Mouse (Mus musculus) embryonic facial prominence, embryonic 14.5 days (tissue): ENCODE measurements around the gene Med13l. TPM values are rescaled to one million over a fixed set of nuclear protein-coding genes. Genes with fewer than 3 reads are reported as not detected.
A peak's percentile ranks its signal among the peaks of the same experiment; 100 is the strongest.

Source experiments
- ATAC-seq: fragments of 200-750 bp; cut with Nextera tagmentation; 2 replicates; pipeline ENCODE4 v1.8.0; 2017; ENCODE audit warnings: low read depth, moderate number of reproducible peaks, moderate TSS enrichment
- DNase-seq: peaks from one replicate; pipeline ENCODE4 v3.0.0-alpha.2; 2015; ENCODE audit warnings: low spot score
- H3K27ac ChIP-seq: fragments of 300-500 bp; sonication (generic); replicated peaks from 2 replicates; pipeline ENCODE4 v1.5.1; 2014; ENCODE audit warnings: low read depth, mild to moderate bottlenecking, low read length, moderate library complexity
- H3K27me3 ChIP-seq: fragments of 300-500 bp; sonication (generic); replicated peaks from 2 replicates; pipeline ENCODE4 v1.6.1; 2014; ENCODE audit warnings: low read length; ENCODE audit not compliant: control insufficient read depth, insufficient read depth
- H3K36me3 ChIP-seq: fragments of 300-500 bp; sonication (generic); 2 replicates; pipeline ENCODE4 v1.6.1; 2014; ENCODE audit warnings: low read length, mixed read lengths; ENCODE audit not compliant: control insufficient read depth, insufficient read depth
- H3K4me1 ChIP-seq: fragments of 300-500 bp; sonication (generic); 2 replicates; pipeline ENCODE4 v1.6.1; 2014; ENCODE audit warnings: antibody characterized with exemption, low read length; ENCODE audit not compliant: control insufficient read depth, insufficient read depth
- H3K4me2 ChIP-seq: fragments of 300-500 bp; sonication (generic); 2 replicates; pipeline ENCODE4 v1.6.1; 2014; ENCODE audit warnings: low read depth, mild to moderate bottlenecking, low read length, moderate library complexity, mixed read lengths
- H3K4me3 ChIP-seq: fragments of 300-500 bp; sonication (generic); 2 replicates; pipeline ENCODE4 v1.5.1; 2014; ENCODE audit warnings: low read depth, mild to moderate bottlenecking, low read length
- H3K9ac ChIP-seq: fragments of 300-500 bp; sonication (generic); 2 replicates; pipeline ENCODE4 v1.6.1; 2014; ENCODE audit warnings: low read depth, mild to moderate bottlenecking, low read length, moderate library complexity, mixed read lengths
- H3K9me3 ChIP-seq: fragments of 300-500 bp; sonication (generic); 2 replicates; pipeline ENCODE4 v1.6.1; 2016; ENCODE audit warnings: low read length; ENCODE audit not compliant: control insufficient read depth
- WGBS: fragments of 180-500 bp; shearing (Covaris S2); extraction: QIAGEN DNeasy Blood & Tissue Kit; methylation state at CpG from one replicate; pipeline ENCODE4 v1.1.7; 2014; 5-methylcytosine and 5-hydroxymethylcytosine counted together
- polyA plus RNA-seq: library from polyadenylated mRNA; unstranded; fragments of >200 nt; fragmentation: Nextera tagmentation; extraction: Ambion mirVana; gene quantifications from 2 replicates; pipeline ENCODE4 v1.2.1, GENCODE M21; 2014

Gene Med13l
- polyA plus RNA-seq, 1 experiment from 2014 or later = 16.5 TPM

DNA sequence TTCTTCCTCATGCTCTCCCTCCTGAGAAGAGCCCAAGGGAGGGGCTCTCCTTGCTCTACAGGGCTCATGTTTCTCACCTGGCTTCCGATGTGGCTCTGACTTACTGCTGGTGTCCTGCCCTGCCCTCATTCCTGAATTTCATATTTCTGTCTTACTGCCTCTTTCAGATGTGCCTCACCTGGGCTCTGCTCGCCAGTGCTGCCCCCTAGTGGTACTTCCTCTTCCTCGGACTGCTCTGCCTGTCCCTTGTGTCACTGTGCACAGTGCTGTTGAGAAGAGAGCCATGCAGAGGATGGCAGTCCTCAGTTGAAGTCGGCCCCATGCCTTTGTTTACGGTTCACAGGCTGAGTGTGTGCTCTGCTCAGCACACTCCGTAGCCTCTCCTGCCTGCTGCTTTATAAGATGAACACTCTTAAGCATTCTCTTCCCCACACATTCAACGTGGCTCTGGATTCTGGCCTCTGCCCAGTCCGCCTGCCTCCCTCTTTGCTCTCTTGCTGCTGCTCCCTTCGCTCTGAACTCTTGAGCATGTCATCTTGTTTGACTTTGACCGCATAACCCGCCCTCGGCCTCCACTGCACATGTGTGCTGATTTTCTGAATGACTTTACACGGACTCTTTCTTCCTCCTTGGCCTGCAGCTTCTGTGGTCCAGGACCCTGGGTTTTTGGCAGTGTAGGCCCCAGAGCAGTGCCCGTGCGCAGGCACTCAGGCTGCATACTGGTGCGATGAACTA, 147.9 kb downstream of the Med13l start:
- no peak overlapping the region for H3K27ac ChIP-seq
- H3K36me3 ChIP-seq = no peaks in the 10 kb centered on the region
- no peaks in the 10 kb centered on the region for H3K9me3 ChIP-seq
- ATAC-seq (0 out of 2 replicates have a peak, but pooled peaks have one; percentile 34), DNase-seq (peak; percentile 61)
- H3K27me3 ChIP-seq = no peaks in the 10 kb centered on the region
- H3K4me3 ChIP-seq = no peak overlapping the region
- WGBS = 62% methylated on average over 16 of the region's 16 CpGs
- H3K9ac ChIP-seq = no peak overlapping the region
- no peak overlapping the region for H3K4me2 ChIP-seq
- H3K4me1 ChIP-seq = peaks cover 39% of the 10 kb centered on the region

DNA sequence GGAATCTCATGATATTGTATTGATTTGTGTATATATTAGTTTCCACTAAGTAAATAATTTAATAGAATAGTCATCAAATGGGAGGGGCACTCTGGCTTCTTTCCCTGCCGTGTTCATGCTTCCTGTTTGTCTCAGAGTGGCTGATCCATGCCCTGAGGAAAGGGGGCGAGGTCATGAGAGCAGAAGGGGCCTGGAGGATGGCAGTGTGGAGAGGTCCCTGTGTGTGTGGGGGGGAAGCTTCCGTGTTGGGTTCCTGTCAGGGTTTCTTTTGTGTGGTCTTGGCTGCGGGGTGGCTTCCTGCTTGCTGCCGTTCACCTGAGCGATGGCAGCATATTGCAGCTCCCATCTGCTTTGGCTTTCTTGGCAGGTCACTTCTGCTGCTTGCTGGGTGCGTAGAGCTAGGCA, 149.4 kb downstream of the Med13l start:
- H3K9ac ChIP-seq = no peak overlapping the region
- no peak overlapping the region for H3K27ac ChIP-seq
- no peaks in the 10 kb centered on the region for H3K27me3 ChIP-seq
- 35% methylated on average over 7 of the region's 7 CpGs for WGBS
- H3K9me3 ChIP-seq = no peaks in the 10 kb centered on the region
- no peak overlapping the region for H3K4me2 ChIP-seq
- ATAC-seq (no peak), DNase-seq (no peak)
- H3K36me3 ChIP-seq = no peaks in the 10 kb centered on the region
- H3K4me3 ChIP-seq = no peak overlapping the region
- H3K4me1 ChIP-seq = peaks cover 36% of the 10 kb centered on the region

DNA sequence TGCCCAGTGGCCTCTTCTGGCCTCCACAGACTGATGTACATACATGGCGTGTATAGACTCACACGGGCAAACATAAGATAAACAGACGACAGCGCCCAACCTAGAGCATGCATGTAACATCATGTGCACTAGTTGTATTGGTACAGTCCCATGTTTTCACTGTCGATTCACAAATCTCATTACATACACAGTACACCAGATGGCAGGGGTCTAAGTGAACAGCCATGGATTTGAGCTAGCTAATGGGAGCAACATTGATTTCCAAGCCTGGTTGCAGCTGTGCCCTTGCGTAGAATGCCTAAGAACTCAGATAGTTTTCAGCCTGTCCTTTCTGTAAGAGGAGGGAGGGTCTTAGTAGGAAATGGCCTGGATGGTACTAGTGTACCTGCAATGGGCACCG, 155.0 kb downstream of the Med13l start:
- Histone ChIP-seq H3K4me1 (peaks cover 11% of the 10 kb centered on the region), H3K36me3 (no peaks in the 10 kb centered on the region), H3K27ac (no peak overlapping the region), H3K4me3 (no peak overlapping the region), H3K4me2 (no peak overlapping the region), H3K9me3 (no peaks in the 10 kb centered on the region), H3K9ac (no peak overlapping the region), H3K27me3 (no peaks in the 10 kb centered on the region)
- ATAC-seq (peak; percentile 31; the same call in 1 of the 2 replicates), DNase-seq (no peak)
- WGBS = 90% methylated on average over 7 of the region's 7 CpGs

DNA sequence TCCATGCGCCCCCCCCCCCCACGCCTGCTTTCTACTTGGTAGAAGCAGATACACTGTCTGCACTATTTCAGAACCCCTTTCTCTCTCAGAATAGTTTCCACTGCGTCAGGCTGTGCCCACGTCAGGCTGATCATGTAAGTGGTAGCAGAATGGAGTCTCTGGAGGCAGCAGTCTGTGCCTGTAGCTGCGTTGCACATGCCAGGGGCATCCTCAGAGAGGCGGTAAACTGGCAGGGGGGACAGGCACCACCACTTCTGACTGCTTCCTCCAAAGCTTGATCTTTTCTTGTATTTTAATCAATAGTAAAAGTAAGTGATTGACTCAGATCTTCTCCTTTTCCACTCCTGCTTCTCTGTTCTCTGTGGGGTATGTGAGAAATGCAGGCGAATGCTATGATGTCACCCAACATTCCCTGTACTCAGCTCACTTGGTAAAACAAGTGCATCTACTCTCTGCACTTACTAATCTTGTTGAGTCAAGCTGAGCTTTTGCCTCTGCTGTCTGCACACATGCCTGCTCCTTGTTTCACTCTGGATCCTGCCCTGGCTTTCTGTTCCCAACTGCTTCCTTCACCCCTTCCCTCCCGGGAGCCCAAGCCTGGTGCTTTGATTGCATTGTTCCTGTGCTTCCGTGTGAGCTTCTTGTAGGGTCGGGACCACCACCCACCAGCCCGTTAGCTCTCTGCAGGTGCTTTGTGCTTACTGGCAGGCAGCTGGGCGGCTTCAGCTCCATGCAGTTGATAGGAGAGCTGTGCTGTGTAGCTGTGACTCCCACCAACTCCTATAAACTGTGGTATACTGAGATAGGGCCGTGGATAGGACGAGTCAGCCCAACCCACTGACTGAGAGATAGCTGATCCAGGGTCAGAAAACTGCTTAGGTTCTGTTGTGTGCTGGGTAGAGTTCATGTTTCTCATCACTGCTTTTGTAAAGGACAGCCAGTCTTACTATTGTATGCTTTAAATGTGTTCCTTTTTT, 156.1 kb downstream of the Med13l start:
- Histone ChIP-seq H3K27ac (no peak overlapping the region), H3K4me1 (peaks cover 11% of the 10 kb centered on the region), H3K27me3 (no peaks in the 10 kb centered on the region), H3K4me2 (no peak overlapping the region), H3K9me3 (no peaks in the 10 kb centered on the region), H3K36me3 (peaks cover under 1% of the 10 kb centered on the region), H3K4me3 (no peak overlapping the region), H3K9ac (0 out of 2 replicates have a peak overlapping the region, but pooled peaks have one; percentile 21)
- WGBS = 59% methylated on average over 14 of the region's 14 CpGs
- DNase-seq = no peak
- peak; percentile 22; the same call in 1 of the 2 replicates for ATAC-seq

DNA sequence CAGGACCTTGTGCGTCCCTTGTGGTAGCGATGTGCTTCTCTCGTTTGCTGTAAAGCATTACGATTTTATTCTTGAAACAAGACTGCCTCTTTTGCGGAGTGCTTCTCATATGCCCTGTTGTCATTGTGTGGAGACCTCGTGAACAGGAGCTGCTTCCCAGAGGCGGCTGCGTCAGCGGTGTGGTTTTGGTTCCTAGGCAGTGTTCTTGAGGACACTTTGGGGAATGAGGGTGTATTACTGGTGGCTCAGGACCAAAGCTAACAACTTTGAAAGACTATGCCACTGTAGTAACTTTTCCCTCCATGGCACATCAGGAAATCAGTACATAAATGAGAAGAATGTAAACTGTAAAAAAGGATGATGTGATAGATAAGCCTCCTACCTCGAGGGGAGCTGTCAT, 157.0 kb downstream of the Med13l start:
- no peak overlapping the region for H3K9ac ChIP-seq
- no peaks in the 10 kb centered on the region for H3K9me3 ChIP-seq
- ATAC-seq = no peak
- no peaks in the 10 kb centered on the region for H3K27me3 ChIP-seq
- no peak overlapping the region for H3K27ac ChIP-seq
- H3K4me2 ChIP-seq = no peak overlapping the region
- H3K4me3 ChIP-seq = no peak overlapping the region
- H3K4me1 ChIP-seq = peaks cover 8% of the 10 kb centered on the region
- peaks cover 9% of the 10 kb centered on the region for H3K36me3 ChIP-seq
- no peak for DNase-seq
- 70% methylated on average over 10 of the region's 10 CpGs for WGBS

DNA sequence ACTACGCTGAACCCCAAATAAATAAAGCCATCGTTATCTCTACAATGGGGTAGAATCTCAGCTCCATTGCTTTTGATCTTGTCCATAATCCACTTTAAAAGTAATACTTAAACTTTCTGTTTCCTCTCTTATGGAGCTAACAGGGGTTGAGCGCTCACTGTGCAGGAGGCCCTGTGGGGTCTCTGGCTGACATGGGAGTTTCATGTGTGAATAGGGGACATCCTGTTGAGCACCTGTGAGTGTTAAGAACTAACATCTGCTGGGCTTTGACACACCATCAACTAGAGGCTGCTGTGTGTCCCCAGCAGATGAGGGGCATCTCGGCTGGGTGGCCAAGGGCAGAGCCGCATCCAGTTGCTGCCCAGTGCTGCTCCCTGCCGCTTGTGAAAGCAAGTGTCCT, 157.6 kb downstream of the Med13l start:
- WGBS = 85% methylated on average over 6 of the region's 6 CpGs
- H3K27me3 ChIP-seq = no peaks in the 10 kb centered on the region
- no peak overlapping the region for H3K4me2 ChIP-seq
- no peak overlapping the region for H3K27ac ChIP-seq
- DNase-seq = no peak
- peaks cover 8% of the 10 kb centered on the region for H3K4me1 ChIP-seq
- ATAC-seq = no peak
- H3K36me3 ChIP-seq = peaks cover 11% of the 10 kb centered on the region
- no peak overlapping the region for H3K4me3 ChIP-seq
- H3K9ac ChIP-seq = no peak overlapping the region
- H3K9me3 ChIP-seq = no peaks in the 10 kb centered on the region

DNA sequence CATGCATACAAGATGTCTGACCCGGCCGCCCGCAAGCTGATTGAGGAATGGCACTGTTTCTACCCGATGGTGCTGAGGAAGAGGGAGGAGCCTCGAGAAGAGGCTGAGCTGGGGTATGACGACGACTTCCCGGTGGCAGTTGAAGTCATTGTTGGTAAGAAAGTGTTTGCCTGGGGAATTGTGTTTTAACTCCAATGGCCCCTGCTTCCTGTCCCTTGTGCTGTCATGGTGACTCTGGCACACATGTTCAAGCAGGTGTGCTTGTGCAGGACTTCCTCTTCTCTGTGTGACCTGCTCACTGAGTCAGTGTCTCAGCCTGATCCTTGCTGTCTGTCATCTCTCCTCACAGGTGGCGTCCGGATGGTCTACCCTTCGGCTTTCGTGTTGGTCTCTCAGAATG, 160.9 kb downstream of the Med13l start:
- no peak overlapping the region for H3K9ac ChIP-seq
- H3K27me3 ChIP-seq = no peaks in the 10 kb centered on the region
- ATAC-seq = no peak
- H3K4me2 ChIP-seq = no peak overlapping the region
- H3K4me1 ChIP-seq = peaks cover 5% of the 10 kb centered on the region
- no peak for DNase-seq
- H3K36me3 ChIP-seq = peaks cover 31% of the 10 kb centered on the region
- H3K9me3 ChIP-seq = no peaks in the 10 kb centered on the region
- H3K27ac ChIP-seq = no peak overlapping the region
- 83% methylated on average over 12 of the region's 12 CpGs for WGBS
- no peak overlapping the region for H3K4me3 ChIP-seq

DNA sequence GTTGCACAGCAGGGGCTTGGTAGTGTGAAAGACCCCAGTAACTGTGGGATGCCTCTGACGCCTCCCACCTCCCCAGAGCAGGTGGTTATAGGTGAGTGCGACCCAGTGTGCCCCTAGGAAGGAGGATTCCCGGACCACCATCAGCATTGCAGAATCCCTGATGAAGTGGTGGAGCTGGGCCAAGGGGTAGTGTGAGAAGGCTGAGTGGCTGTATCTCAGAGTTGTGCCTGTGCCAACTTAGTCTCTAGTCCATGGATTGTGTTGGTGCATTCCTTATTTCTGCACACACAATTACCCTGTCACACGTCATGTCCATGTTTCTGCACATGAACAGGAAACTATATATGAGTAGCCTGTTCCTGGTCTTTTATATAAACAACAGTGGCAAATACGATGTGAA, 161.4 kb downstream of the Med13l start:
- Histone ChIP-seq H3K9ac (no peak overlapping the region), H3K4me1 (peaks cover 1% of the 10 kb centered on the region; the same call in 1 of the 2 replicates), H3K4me3 (no peak overlapping the region), H3K27me3 (no peaks in the 10 kb centered on the region), H3K36me3 (peaks cover 34% of the 10 kb centered on the region), H3K9me3 (no peaks in the 10 kb centered on the region), H3K4me2 (no peak overlapping the region), H3K27ac (no peak overlapping the region)
- no peak for ATAC-seq
- DNase-seq = no peak
- 89% methylated on average over 5 of the region's 5 CpGs for WGBS
